Mouse (Mus musculus): ENCODE measurements around the gene Vsir. TPM values are rescaled to one million over a fixed set of nuclear protein-coding genes. Genes with fewer than 3 reads are reported as not detected.

Vsir gene
- 1.9 and 2.3 TPM in 2 replicates for polyA plus RNA-seq (2016; fragmentation: Nextera tagmentation; extraction: Ambion mirVana)

GRCm38 (mm10) chr10:60346701-60347405 is at the start of gene Vsir:
Gene Vsir (plus strand): TSS chr10:60346851.
- Histone ChIP-seq H3K27me3 (ENCODE audit: low read depth, poor library complexity, severe bottlenecking) (peaks cover 38% of the 10 kb centered on the region), H3K4me3 (peak within 1 kb of the TSS; percentile 55), H3K9me3 (replicated peaks) (no peaks in the 10 kb centered on the region), H3K4me1 (peaks cover 70% of the 10 kb centered on the region), H3K27ac (replicated peaks) (peak within 1 kb of the TSS; percentile 75), H3K36me3 (no peaks in the 10 kb centered on the region)
- DNase-seq (ENCODE audit: low spot score) = peak; percentile 85
- under 1% methylated on average over 37 of the region's 37 CpGs for WGBS

DNA sequence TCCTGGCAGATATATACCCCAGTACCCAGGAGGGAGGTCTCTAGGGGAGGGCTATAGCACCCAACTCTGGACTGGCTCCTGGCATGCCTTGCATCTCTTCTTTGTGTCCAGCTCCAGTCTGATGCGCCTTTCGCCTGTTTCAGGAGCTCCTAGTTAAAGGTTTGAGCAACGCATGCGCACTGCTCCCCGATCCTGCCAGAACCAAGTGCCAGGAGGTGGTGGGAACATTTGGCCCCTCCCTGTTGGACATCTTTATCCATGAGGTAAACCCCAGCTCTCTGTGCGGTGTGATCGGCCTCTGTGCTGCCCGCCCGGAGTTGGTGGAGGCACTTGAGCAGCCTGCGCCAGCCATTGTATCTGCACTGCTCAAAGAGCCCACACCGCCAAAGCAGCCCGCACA is 47.0 kb upstream of the Vsir start:
- Histone ChIP-seq H3K9me3 (replicated peaks) (no peaks in the 10 kb centered on the region), H3K36me3 (peaks cover 88% of the 10 kb centered on the region), H3K27ac (replicated peaks) (no peak overlapping the region), H3K4me3 (no peak overlapping the region), H3K4me1 (peaks cover 4% of the 10 kb centered on the region; the same call in 1 of the 2 replicates), H3K27me3 (ENCODE audit: low read depth, poor library complexity, severe bottlenecking) (no peaks in the 10 kb centered on the region)
- 97% methylated on average over 12 of the region's 12 CpGs for WGBS
- no peak for DNase-seq (ENCODE audit: low spot score)

DNA sequence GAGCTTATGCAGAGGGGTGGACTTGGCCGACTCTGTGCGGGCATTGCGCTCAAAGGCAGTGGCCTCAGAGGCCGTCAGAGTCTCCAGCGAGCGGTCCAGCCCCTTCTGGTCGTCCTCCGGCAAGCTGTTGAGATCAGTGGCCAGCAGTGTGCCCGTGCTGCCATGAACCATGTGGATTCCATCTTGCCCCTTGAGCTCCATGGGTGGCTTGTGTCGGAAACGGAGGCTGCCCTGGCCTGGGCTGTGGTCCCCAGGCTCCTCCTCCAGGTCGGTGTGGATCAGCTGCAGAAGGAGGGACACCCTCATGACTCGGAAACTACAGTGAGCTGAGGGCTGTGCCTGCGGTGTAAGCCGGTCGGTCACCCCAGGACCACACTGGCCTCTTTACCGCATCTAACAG is 43.2 kb upstream of the Vsir start:
- H3K4me1 ChIP-seq = peaks cover 4% of the 10 kb centered on the region; the same call in 1 of the 2 replicates
- H3K36me3 ChIP-seq = peaks cover 55% of the 10 kb centered on the region
- H3K9me3 ChIP-seq (replicated peaks) = no peaks in the 10 kb centered on the region
- 89% methylated on average over 17 of the region's 17 CpGs for WGBS
- no peak overlapping the region for H3K27ac ChIP-seq (replicated peaks)
- H3K27me3 ChIP-seq (ENCODE audit: low read depth, poor library complexity, severe bottlenecking) = no peaks in the 10 kb centered on the region
- no peak overlapping the region for H3K4me3 ChIP-seq
- DNase-seq (ENCODE audit: low spot score) = no peak

GRCm38 (mm10) chr10:60304854-60305628 is 41.6 kb upstream of the Vsir start:
- Histone ChIP-seq H3K27me3 (ENCODE audit: low read depth, poor library complexity, severe bottlenecking) (no peaks in the 10 kb centered on the region), H3K4me1 (peaks cover 4% of the 10 kb centered on the region; the same call in 1 of the 2 replicates), H3K9me3 (replicated peaks) (no peaks in the 10 kb centered on the region), H3K4me3 (no peak overlapping the region), H3K36me3 (peaks cover 39% of the 10 kb centered on the region), H3K27ac (replicated peaks) (no peak overlapping the region)
- peak; percentile 82 for DNase-seq (ENCODE audit: low spot score)
- 67% methylated on average over 15 of the region's 15 CpGs for WGBS

DNA sequence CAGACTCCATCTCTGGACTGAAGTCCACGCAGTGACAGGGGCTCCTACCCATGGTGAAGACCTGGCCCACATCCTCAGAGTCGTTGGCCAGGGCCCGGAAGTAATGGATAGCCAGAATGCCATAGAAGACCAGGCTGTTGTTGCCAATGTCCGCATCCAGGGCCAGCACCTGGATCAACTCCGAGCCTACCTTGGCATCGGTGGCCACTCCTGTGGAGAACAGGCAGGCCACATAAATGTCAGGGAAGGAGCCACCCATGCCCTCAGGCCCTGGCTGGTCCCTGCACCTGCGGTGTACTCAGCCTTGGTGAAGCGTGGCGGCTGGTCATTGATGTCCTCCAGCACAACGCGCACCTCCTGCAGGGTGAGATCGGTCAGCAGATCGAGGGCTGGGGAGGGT is 36.0 kb upstream of the Vsir start:
- DNase-seq (ENCODE audit: low spot score) = no peak
- Histone ChIP-seq H3K4me3 (no peak overlapping the region), H3K27ac (replicated peaks) (no peak overlapping the region), H3K9me3 (replicated peaks) (no peaks in the 10 kb centered on the region), H3K4me1 (no peaks in the 10 kb centered on the region), H3K27me3 (ENCODE audit: low read depth, poor library complexity, severe bottlenecking) (no peaks in the 10 kb centered on the region), H3K36me3 (no peaks in the 10 kb centered on the region)
- 91% methylated on average over 13 of the region's 13 CpGs for WGBS

DNA sequence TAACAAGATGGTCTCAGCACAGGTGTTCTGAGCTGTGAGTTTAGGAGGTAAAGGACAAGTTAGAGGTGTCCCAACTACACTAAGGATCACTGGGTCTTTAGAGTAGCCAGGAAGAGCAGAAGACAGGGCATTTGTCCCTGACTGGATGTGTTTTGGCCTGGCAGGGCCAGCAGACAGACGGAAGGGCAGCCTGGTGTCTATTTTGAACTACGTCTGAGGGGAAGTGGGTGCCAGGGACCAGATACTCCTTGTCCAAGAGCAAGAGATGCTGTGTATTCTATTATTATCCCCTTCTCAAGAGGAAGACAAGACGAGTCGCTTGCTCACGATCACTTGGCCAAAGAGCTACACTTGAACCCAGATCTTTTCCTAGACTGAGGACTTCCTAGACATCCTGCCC is 33.0 kb upstream of the Vsir start:
- Histone ChIP-seq H3K4me3 (no peak overlapping the region), H3K36me3 (no peaks in the 10 kb centered on the region), H3K27ac (replicated peaks) (no peak overlapping the region), H3K9me3 (replicated peaks) (no peaks in the 10 kb centered on the region), H3K27me3 (ENCODE audit: low read depth, poor library complexity, severe bottlenecking) (no peaks in the 10 kb centered on the region), H3K4me1 (no peaks in the 10 kb centered on the region)
- WGBS = 95% methylated on average over 5 of the region's 5 CpGs
- DNase-seq (ENCODE audit: low spot score) = no peak

DNA sequence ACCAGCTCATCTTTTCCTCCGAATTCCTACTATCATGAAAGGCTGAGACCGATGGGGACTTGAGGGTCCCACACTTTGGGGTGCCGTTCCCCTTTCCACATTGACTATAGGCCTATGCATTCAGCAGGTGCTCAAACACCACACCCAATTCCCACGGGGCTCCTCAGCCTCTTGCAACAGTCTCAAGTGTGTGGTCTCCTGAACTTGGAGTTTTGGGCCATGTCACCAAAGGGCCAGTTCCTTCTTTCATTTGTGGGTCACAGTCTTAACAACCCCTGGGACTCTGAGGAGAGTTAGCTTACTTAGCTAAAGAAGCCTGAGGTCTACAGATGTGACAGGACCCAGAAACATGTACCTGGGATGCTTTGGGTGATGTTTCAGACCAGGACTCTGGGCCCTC is 30.5 kb upstream of the Vsir start:
- Histone ChIP-seq H3K4me3 (no peak overlapping the region), H3K9me3 (replicated peaks) (no peaks in the 10 kb centered on the region), H3K4me1 (no peaks in the 10 kb centered on the region), H3K36me3 (no peaks in the 10 kb centered on the region), H3K27me3 (ENCODE audit: low read depth, poor library complexity, severe bottlenecking) (no peaks in the 10 kb centered on the region), H3K27ac (replicated peaks) (no peak overlapping the region)
- WGBS = 92% methylated on average over 4 of the region's 4 CpGs
- DNase-seq (ENCODE audit: low spot score) = no peak

- no peaks in the 10 kb centered on the region for H3K9me3 ChIP-seq (replicated peaks)
- peaks cover 3% of the 10 kb centered on the region for H3K4me1 ChIP-seq
- no peak overlapping the region for H3K27ac ChIP-seq (replicated peaks)
- no peaks in the 10 kb centered on the region for H3K27me3 ChIP-seq (ENCODE audit: low read depth, poor library complexity, severe bottlenecking)
- no peak for DNase-seq (ENCODE audit: low spot score)
- no peaks in the 10 kb centered on the region for H3K36me3 ChIP-seq
- no peak overlapping the region for H3K4me3 ChIP-seq
- WGBS = 91% methylated on average over 11 of the region's 11 CpGs
These were observed 17.5 kb upstream of the Vsir start for GRCm38 (mm10) chr10:60328963-60329650.

DNA sequence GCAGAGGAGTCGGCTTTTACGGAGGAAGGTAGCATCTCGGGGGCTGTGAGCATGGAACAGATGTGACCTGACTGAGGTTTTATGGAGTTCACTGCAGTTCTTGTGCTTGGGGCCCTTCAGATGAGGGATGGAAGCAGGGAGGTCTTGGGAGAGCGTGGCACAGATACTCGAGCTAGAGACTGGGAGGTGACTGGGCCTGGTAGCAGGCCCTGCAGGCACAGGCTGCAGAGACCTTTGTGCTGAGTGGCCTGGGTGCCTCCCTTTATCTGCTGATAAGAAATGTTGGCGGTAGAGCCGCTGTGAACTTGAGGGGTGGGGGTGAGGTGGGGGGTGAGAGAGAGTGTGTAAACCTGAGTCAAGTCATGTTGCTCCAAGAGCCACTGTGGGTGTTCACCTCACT is 12.1 kb upstream of the Vsir start:
- Histone ChIP-seq H3K27ac (replicated peaks) (no peak overlapping the region), H3K4me3 (no peak overlapping the region), H3K27me3 (ENCODE audit: low read depth, poor library complexity, severe bottlenecking) (no peaks in the 10 kb centered on the region), H3K9me3 (replicated peaks) (no peaks in the 10 kb centered on the region), H3K36me3 (no peaks in the 10 kb centered on the region), H3K4me1 (no peaks in the 10 kb centered on the region)
- no peak for DNase-seq (ENCODE audit: low spot score)
- WGBS = 79% methylated on average over 7 of the region's 7 CpGs

- H3K36me3 ChIP-seq = no peaks in the 10 kb centered on the region
- H3K27me3 ChIP-seq (ENCODE audit: low read depth, poor library complexity, severe bottlenecking) = no peaks in the 10 kb centered on the region
- H3K27ac ChIP-seq (replicated peaks) = no peak overlapping the region
- H3K4me3 ChIP-seq = no peak overlapping the region
- H3K4me1 ChIP-seq = no peaks in the 10 kb centered on the region
- H3K9me3 ChIP-seq (replicated peaks) = no peaks in the 10 kb centered on the region
- no peak for DNase-seq (ENCODE audit: low spot score)
- 92% methylated on average over 4 of the region's 4 CpGs for WGBS
These were observed 11.6 kb upstream of the Vsir start for GRCm38 (mm10) chr10:60335021-60335420.

DNA sequence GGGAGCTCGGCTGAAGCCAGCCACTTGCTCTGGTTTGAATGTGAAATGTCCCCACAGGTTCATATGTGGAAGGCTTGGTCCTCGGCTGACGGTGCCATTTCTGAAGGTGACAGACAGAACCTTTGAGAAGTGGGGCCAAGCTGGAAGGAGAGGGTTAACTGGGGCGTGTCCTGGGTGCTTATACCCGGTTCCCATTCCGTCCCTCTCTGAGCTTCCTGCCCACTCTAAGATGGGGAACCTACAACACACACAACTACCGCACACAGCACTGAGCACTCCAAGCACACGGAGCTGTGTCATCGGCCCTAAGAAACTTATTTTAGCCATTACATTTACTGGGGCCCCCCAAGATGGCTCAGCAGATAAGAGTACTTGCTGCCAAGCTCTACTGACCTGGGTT is 5.1 kb upstream of the Vsir start:
- Histone ChIP-seq H3K4me3 (no peak overlapping the region), H3K9me3 (replicated peaks) (no peaks in the 10 kb centered on the region), H3K27ac (replicated peaks) (no peak overlapping the region), H3K4me1 (peaks cover 18% of the 10 kb centered on the region), H3K27me3 (ENCODE audit: low read depth, poor library complexity, severe bottlenecking) (peaks cover 8% of the 10 kb centered on the region), H3K36me3 (no peaks in the 10 kb centered on the region)
- DNase-seq (ENCODE audit: low spot score) = no peak
- 84% methylated on average over 9 of the region's 9 CpGs for WGBS

- no peak overlapping the region for H3K4me3 ChIP-seq
- H3K27me3 ChIP-seq (ENCODE audit: low read depth, poor library complexity, severe bottlenecking) = peaks cover 33% of the 10 kb centered on the region
- no peaks in the 10 kb centered on the region for H3K36me3 ChIP-seq
- H3K9me3 ChIP-seq (replicated peaks) = no peaks in the 10 kb centered on the region
- no peak for DNase-seq (ENCODE audit: low spot score)
- peaks cover 43% of the 10 kb centered on the region for H3K4me1 ChIP-seq
- peak overlapping the region; percentile 18; the same call in 1 of the 2 replicates for H3K27ac ChIP-seq (replicated peaks)
- WGBS = 83% methylated on average over 3 of the region's 3 CpGs
These were observed 2.5 kb upstream of the Vsir start for GRCm38 (mm10) chr10:60344111-60344510.

All from midbrain, embryonic 10.5 days (tissue).